ENCODE assay signal across 14 mouse cellular contexts in genomic region chr9:65244036-65244806, GRCm38 (mm10). TPM values are rescaled to one million over a fixed set of nuclear protein-coding genes. Genes with fewer than 3 reads are reported as not detected.
DNase-seq lines count a peak whose midpoint lies in the region; ATAC-seq and TF ChIP-seq lines count a peak whose summit lies in the region.
"Had no signal": no experiment of that assay in that cellular context is flagged by ENCODE, and none has a peak within 500 bp of the region (broad histone marks: within the 10 kb centered on the region; RNA-seq: fewer than 3 reads in every experiment).

No protein-coding gene starts in this region.

- 0 out of 2 replicates have a peak overlapping the region, but pooled peaks have one; percentile 8 for H3K9ac ChIP-seq in neural tube, embryonic 13.5 days
- H3K9ac ChIP-seq in heart, embryonic 11.5 days (ENCODE audit: low read depth, low read length), result no peak overlapping the region
- H3K9ac ChIP-seq: embryonic facial prominence, embryonic 13.5 days had no signal

- intact Hi-C loops in gastrocnemius, adult 2 months (cut with DNase I), result no loop called here

- H3K27ac ChIP-seq in gastrocnemius, adult 2 months, result peak overlapping the region; percentile 28
- H3K27ac ChIP-seq in neural tube, embryonic 13.5 days (replicated peaks), result 0 out of 2 replicates have a peak overlapping the region, but pooled peaks have one; percentile 9
- H3K27ac ChIP-seq in heart, embryonic 11.5 days (ENCODE audit: low read depth, low read length), result no peak overlapping the region

- no peak for ATAC-seq in neural tube, embryonic 13.5 days (ENCODE audit: low read depth)
- ATAC-seq in heart, embryonic 11.5 days (replicated peaks; ENCODE audit: insufficient number of reproducible peaks, low FRiP score, low TSS enrichment), result no peak
- ATAC-seq: forebrain, embryonic 16.5 days had no signal

- no peaks in the 10 kb centered on the region for H3K36me3 ChIP-seq in neural tube, embryonic 13.5 days
- H3K36me3 ChIP-seq in heart, embryonic 11.5 days (ENCODE audit: control insufficient read depth, insufficient read depth, low read length), result no peaks in the 10 kb centered on the region
- H3K36me3 ChIP-seq: embryonic facial prominence, embryonic 13.5 days had no signal

- no peak for TF ChIP-seq CTCF in gastrocnemius, adult 2 months (IDR thresholded peaks at IDR 0.05)

- peaks cover 27% of the 10 kb centered on the region for H3K4me1 ChIP-seq in neural tube, embryonic 13.5 days (replicated peaks)
- peaks cover 2% of the 10 kb centered on the region; the same call in 1 of the 2 replicates for H3K4me1 ChIP-seq in heart, embryonic 11.5 days (ENCODE audit: control insufficient read depth, insufficient read depth, low read length)

- DNase-seq in gastrocnemius, adult 2 months, result no peak
- DNase-seq in gastrocnemius, postnatal 25 days, result no peak
- DNase-seq in neural tube, embryonic 10.5 days (ENCODE audit: extremely low spot score, low spot score), result no peak
- peak; percentile 44 for DNase-seq in kidney, postnatal 10 days
- DNase-seq in yolk sac, embryonic 10.5 days (ENCODE audit: low spot score), result peak; percentile 62
- no peak for DNase-seq in layer of hippocampus, adult 9-11 months
- DNase-seq: cerebellum, adult 2 months; lung, postnatal 4 days; thymus, adult 18-20 months had no signal

- H3K4me3 ChIP-seq in gastrocnemius, adult 2 months, result no peak overlapping the region
- no peak overlapping the region for H3K4me3 ChIP-seq in neural tube, embryonic 13.5 days
- H3K4me3 ChIP-seq in heart, embryonic 11.5 days (ENCODE audit: low read depth, low read length), result no peak overlapping the region
- H3K4me3 ChIP-seq: embryonic facial prominence, embryonic 13.5 days had no signal

- no peaks in the 10 kb centered on the region for H3K9me3 ChIP-seq in neural tube, embryonic 13.5 days
- H3K9me3 ChIP-seq in heart, embryonic 11.5 days (replicated peaks; ENCODE audit: control insufficient read depth, low read length), result no peaks in the 10 kb centered on the region
- H3K9me3 ChIP-seq: embryonic facial prominence, embryonic 13.5 days had no signal

- no peak overlapping the region for H3K4me2 ChIP-seq in neural tube, embryonic 13.5 days
- H3K4me2 ChIP-seq in heart, embryonic 11.5 days, result no peak overlapping the region
- H3K4me2 ChIP-seq: embryonic facial prominence, embryonic 13.5 days had no signal

- 52% methylated on average over 9 of the region's 9 CpGs for WGBS in neural tube, embryonic 13.5 days
- 36% methylated on average over 9 of the region's 9 CpGs for WGBS in heart, embryonic 11.5 days (ENCODE audit: insufficient replicate concordance)

- H3K27me3 ChIP-seq in neural tube, embryonic 13.5 days, result no peaks in the 10 kb centered on the region
- no peaks in the 10 kb centered on the region for H3K27me3 ChIP-seq in heart, embryonic 11.5 days (ENCODE audit: control insufficient read depth, insufficient read depth, low read length)
- H3K27me3 ChIP-seq: embryonic facial prominence, embryonic 13.5 days had no signal

RNA-seq across cellular contexts. Expression of gene Cilp, which starts 20.8 kb away (rescaled TPM):
- total RNA-seq in gastrocnemius, adult 2 months (2021), result 10 to 100 TPM; 13.0 to 35.4 TPM
- total RNA-seq in gastrocnemius, postnatal 25 days (2021), result 100 to 1,000 TPM in 1 of 2 experiments, 10 to 100 TPM in 1; 28.8 to 105 TPM
- polyA plus RNA-seq in neural tube, embryonic 13.5 days (2015; fragmentation: Nextera tagmentation; extraction: Ambion mirVana), result 0.36 and 0.53 TPM in 2 replicates
- 0.14 TPM in 1 of 2 replicates, not detected in the other for polyA plus RNA-seq in heart, embryonic 11.5 days (2014; fragmentation: Nextera tagmentation; extraction: Ambion mirVana)
- total RNA-seq: MEL had no signal

RNA-seq across cellular contexts. Expression of gene Parp16, which starts 49.1 kb away (rescaled TPM):
- total RNA-seq in gastrocnemius, adult 2 months (2021), result 1 to 10 TPM; 3.6 to 3.9 TPM
- total RNA-seq in gastrocnemius, postnatal 25 days (2021), result 1 to 10 TPM; 3.8 to 5.3 TPM
- polyA plus RNA-seq in neural tube, embryonic 13.5 days (2015; fragmentation: Nextera tagmentation; extraction: Ambion mirVana), result 5.4 and 6.8 TPM in 2 replicates
- polyA plus RNA-seq in heart, embryonic 11.5 days (2014; fragmentation: Nextera tagmentation; extraction: Ambion mirVana), result 4.6 and 5.0 TPM in 2 replicates

RNA-seq across cellular contexts. Expression of gene Clpx, which starts 49.8 kb away (rescaled TPM):
- 10 to 100 TPM; 54.0 to 72.6 TPM for total RNA-seq in gastrocnemius, adult 2 months (2021)
- 10 to 100 TPM; 44.9 to 60.0 TPM for total RNA-seq in gastrocnemius, postnatal 25 days (2021)
- polyA plus RNA-seq in neural tube, embryonic 13.5 days (2015; fragmentation: Nextera tagmentation; extraction: Ambion mirVana), result 42.9 and 43.6 TPM in 2 replicates
- polyA plus RNA-seq in heart, embryonic 11.5 days (2014; fragmentation: Nextera tagmentation; extraction: Ambion mirVana), result 42.9 and 50.6 TPM in 2 replicates

Comparison
In these comparisons a context has a peak if more than half of its experiments do, and no peak if none do; other contexts are left out.
1. DNase-seq: peak in kidney, postnatal 10 days (single experiment) and yolk sac, embryonic 10.5 days (single experiment); none in gastrocnemius, adult 2 months (single experiment), gastrocnemius, postnatal 25 days (single experiment), neural tube, embryonic 10.5 days (single experiment) and layer of hippocampus, adult 9-11 months (single experiment).